Mouse (Mus musculus) layer of hippocampus, postnatal 36 days (tissue): ENCODE measurements around the gene Olfr1299. TPM values are rescaled to one million over a fixed set of nuclear protein-coding genes. Genes with fewer than 3 reads are reported as not detected.

Experiments used
- DNase-seq, 2 experiments: peaks; one replicate each; pipeline ENCODE4 v3.0.0; 2022
- total RNA-seq, 2 experiments: library from RNA; stranded (reverse); gene quantifications; 2 replicates each; pipeline ENCODE4 v1.2.3; 2021

Gene Olfr1299
- not detected for total RNA-seq

DNA sequence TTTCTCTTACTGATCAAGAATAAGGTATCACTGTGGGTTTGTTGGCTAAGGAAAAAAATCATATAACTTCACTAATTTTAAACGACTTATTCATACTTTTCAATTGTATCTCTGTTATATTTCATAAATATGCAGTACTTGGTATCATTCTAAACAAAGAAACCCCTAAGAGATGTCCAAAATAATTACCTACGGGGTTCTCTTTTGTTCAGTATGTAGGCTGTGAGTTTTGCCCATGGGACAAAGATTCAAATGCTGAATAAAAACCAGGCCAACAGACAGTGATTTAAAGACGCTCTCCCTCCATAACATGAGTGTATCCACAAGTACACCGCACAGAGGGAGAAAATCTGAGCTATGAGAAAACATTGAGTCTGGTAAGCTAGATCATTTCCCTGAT lies at the start of gene Olfr1299:
Gene Olfr1299 (plus strand): TSS at position 301 of the 400 bp plus-strand sequence.
- DNase-seq, result no peak

DNA sequence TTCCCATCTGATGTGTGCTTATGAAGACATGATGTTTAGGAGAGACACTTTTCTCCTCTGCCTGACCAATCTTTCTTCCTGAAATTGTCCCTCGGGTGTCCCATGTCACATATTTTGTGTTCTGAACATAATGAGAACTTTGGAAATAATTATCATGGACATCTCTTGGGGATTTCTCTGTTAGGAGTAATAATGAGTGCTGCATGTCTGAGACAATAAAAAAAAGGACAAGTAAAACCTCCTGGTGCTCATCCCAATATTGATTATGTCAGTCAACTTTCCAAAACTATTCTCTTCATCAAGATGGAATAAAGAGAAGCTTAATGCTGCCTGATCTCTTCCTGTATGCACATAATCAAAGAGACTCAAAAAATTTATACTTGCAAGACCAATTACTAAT lies 34.8 kb upstream of the Olfr1299 start, which contains the start of gene Olfr1297:
Gene Olfr1297 (minus strand): TSS at position 101 of the 400 bp plus-strand sequence.
- DNase-seq, result no peak

DNA sequence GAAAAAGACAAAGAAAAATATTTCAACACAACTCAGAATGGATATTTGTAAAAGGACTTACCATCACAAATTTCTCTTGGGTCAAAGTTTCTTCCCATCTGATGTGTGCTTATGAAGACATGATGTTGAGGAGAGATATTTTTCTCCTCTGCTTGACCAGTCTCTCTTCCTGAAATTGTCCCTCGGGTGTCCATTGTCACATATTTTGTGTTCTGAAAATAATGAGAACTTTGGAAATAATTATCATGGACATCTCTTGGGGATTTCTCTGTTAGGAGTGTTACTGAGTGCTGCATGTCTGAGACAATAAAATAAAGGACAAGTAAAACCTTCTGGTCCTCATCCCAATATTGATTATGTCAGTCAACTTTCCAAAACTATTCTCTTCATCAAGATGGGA lies 12.1 kb upstream of the Olfr1299 start, which contains the start of gene Olfr1298:
Gene Olfr1298 (minus strand): TSS at position 101 of the 400 bp plus-strand sequence.
- DNase-seq, result no peak

Other genes starting within 250 kb of the Olfr1299 start
- not detected for gene Olfr1286, start 238.3 kb upstream of the Olfr1299 start, total RNA-seq
- gene Olfr1287, start 212.3 kb upstream of the Olfr1299 start, total RNA-seq, result not detected
- gene Olfr1288, start 187.3 kb upstream of the Olfr1299 start, total RNA-seq, result not detected
- not detected for gene Olfr1289, start 180.6 kb upstream of the Olfr1299 start, total RNA-seq
- not detected for gene Olfr1290, start 167.6 kb upstream of the Olfr1299 start, total RNA-seq
- gene Olfr1291-ps1, start 164.2 kb upstream of the Olfr1299 start, total RNA-seq, result not detected
- not detected for gene Olfr1293-ps, start 136.2 kb upstream of the Olfr1299 start, total RNA-seq
- gene Olfr1294, start 121.1 kb upstream of the Olfr1299 start, total RNA-seq, result not detected
- not detected for gene Olfr1295, start 91.7 kb upstream of the Olfr1299 start, total RNA-seq
- gene Olfr1297, start 34.9 kb upstream of the Olfr1299 start, total RNA-seq, result not detected
- not detected for gene Olfr1298, start 12.2 kb upstream of the Olfr1299 start, total RNA-seq
- not detected for gene Olfr1301, start 89.6 kb downstream of the Olfr1299 start, total RNA-seq
- gene Olfr1302, start 116.0 kb downstream of the Olfr1299 start, total RNA-seq, result not detected
- not detected for gene Olfr1303, start 158.9 kb downstream of the Olfr1299 start, total RNA-seq
- not detected for gene Olfr1305, start 215.7 kb downstream of the Olfr1299 start, total RNA-seq